Mouse (Mus musculus) thymus, adult 2 months (tissue): Measurements from ENCODE around the gene Itgam. TPM values are rescaled to one million over a fixed set of nuclear protein-coding genes. Genes with fewer than 3 reads are reported as not detected.

Experiments
- DNase-seq: peaks from one replicate; pipeline ENCODE4 v3.0.0; 2021
- H3K27ac ChIP-seq: fragments of 200-500 bp; 2 replicates; pipeline ENCODE4 v1.5.1; 2012; ENCODE audit warnings: low read length, control low read depth; ENCODE audit not compliant: control insufficient read depth, insufficient read depth
- H3K27me3 ChIP-seq: fragments of 200-500 bp; 2 replicates; pipeline ENCODE4 v1.6.1; 2012; ENCODE audit warnings: mild to moderate bottlenecking, low read length, moderate library complexity, mixed read lengths; ENCODE audit not compliant: control insufficient read depth, insufficient read depth
- H3K36me3 ChIP-seq: fragments of 200-500 bp; 2 replicates; pipeline ENCODE4 v1.6.1; 2012; ENCODE audit warnings: mild to moderate bottlenecking, low read length, moderate library complexity; ENCODE audit not compliant: control insufficient read depth, insufficient read depth
- H3K4me1 ChIP-seq: fragments of 200-500 bp; replicated peaks from 2 replicates; pipeline ENCODE4 v1.6.1; 2012; ENCODE audit warnings: low read length; ENCODE audit not compliant: control insufficient read depth, insufficient read depth
- H3K4me3 ChIP-seq: fragments of 200-500 bp; 2 replicates; pipeline ENCODE4 v1.5.1; 2012; ENCODE audit warnings: mild to moderate bottlenecking, low read length, control low read depth, moderate library complexity; ENCODE audit not compliant: control insufficient read depth, insufficient read depth
- CTCF ChIP-seq: fragments of 200-500 bp; IDR thresholded peaks from 2 replicates; pipeline ENCODE4 v1.5.1; 2012; ENCODE audit warnings: mild to moderate bottlenecking, control low read depth, low read length, moderate library complexity, borderline replicate concordance; ENCODE audit not compliant: control insufficient read depth, poor library complexity, insufficient read depth; ENCODE audit errors: extremely low read depth
- POLR2A ChIP-seq: fragments of 200-500 bp; IDR thresholded peaks from 2 replicates; pipeline ENCODE4 v1.6.1; 2012; ENCODE audit warnings: mild to moderate bottlenecking, low read length, control low read depth, moderate library complexity; ENCODE audit not compliant: control insufficient read depth, poor library complexity, insufficient read depth; ENCODE audit errors: extremely low read depth
- WGBS: fragments of 180-500 bp; shearing (Covaris S2); methylation state at CpG from one replicate; pipeline ENCODE4 v1.1.7; 2018; 5-methylcytosine and 5-hydroxymethylcytosine counted together
- polyA plus RNA-seq: library from polyadenylated mRNA; depleted of rRNA; stranded (reverse); fragments of >200 nt; gene quantifications from 2 replicates; pipeline ENCODE4 v1.2.3, GENCODE M21; 2012

The Itgam gene
- polyA plus RNA-seq, 1 experiment, result 7.9 TPM

- no peak for DNase-seq
- H3K36me3 ChIP-seq, result no peaks in the 10 kb centered on the region
These were observed 9.4 kb upstream of the Itgam start for GRCm38 (mm10) chr7:128053061-128053460.

GRCm38 (mm10) chr7:128056917-128057444, 5.5 kb upstream of the Itgam start:
- DNase-seq, result no peak
- Histone ChIP-seq H3K4me1 (peaks cover 36% of the 10 kb centered on the region), H3K4me3 (no peak overlapping the region), H3K27me3 (no peaks in the 10 kb centered on the region), H3K27ac (no peak overlapping the region), H3K36me3 (no peaks in the 10 kb centered on the region)
- TF ChIP-seq CTCF, result no peak
- TF ChIP-seq POLR2A, result no peak
- 71% methylated on average over 3 of the region's 3 CpGs for WGBS

More at GRCm38 (mm10) chr7:128053061-128053460, 9.4 kb upstream of the Itgam start:
- no peak for TF ChIP-seq CTCF
- no peak for TF ChIP-seq POLR2A
- Histone ChIP-seq H3K27me3 (no peaks in the 10 kb centered on the region), H3K4me3 (no peak overlapping the region), H3K4me1 (peaks cover 41% of the 10 kb centered on the region), H3K27ac (no peak overlapping the region)
- WGBS, result 58% methylated on average over 5 of the region's 5 CpGs

- Histone ChIP-seq H3K27me3 (no peaks in the 10 kb centered on the region), H3K4me1 (peaks cover 41% of the 10 kb centered on the region), H3K4me3 (no peak overlapping the region), H3K36me3 (no peaks in the 10 kb centered on the region), H3K27ac (no peak overlapping the region)
- DNase-seq, result no peak
- WGBS, result 86% methylated on average over 8 of the region's 8 CpGs
- no peak for TF ChIP-seq POLR2A
- no peak for TF ChIP-seq CTCF
These were observed 4.6 kb upstream of the Itgam start for GRCm38 (mm10) chr7:128057860-128058259.

- H3K4me1 ChIP-seq, result peaks cover 41% of the 10 kb centered on the region
- H3K36me3 ChIP-seq, result no peaks in the 10 kb centered on the region
- H3K27ac ChIP-seq, result peak overlapping the region; percentile 60; the same call in 1 of the 2 replicates
- no peak overlapping the region for H3K4me3 ChIP-seq
- 3% methylated on average over 7 of the region's 7 CpGs for WGBS
- TF ChIP-seq POLR2A (0 out of 2 replicates have a peak, but pooled peaks have one; percentile 27), CTCF (0 out of 2 replicates have a peak, but pooled peaks have one; percentile 25)
- H3K27me3 ChIP-seq, result no peaks in the 10 kb centered on the region
- DNase-seq, result peak; percentile 78
These were observed 3.9 kb upstream of the Itgam start for GRCm38 (mm10) chr7:128058576-128058975.

- peaks cover 41% of the 10 kb centered on the region for H3K4me1 ChIP-seq
- no peak overlapping the region for H3K4me3 ChIP-seq
- no peak for TF ChIP-seq POLR2A
- no peak for TF ChIP-seq CTCF
- no peaks in the 10 kb centered on the region for H3K36me3 ChIP-seq
- WGBS, result 33% methylated on average over 4 of the region's 4 CpGs
- H3K27ac ChIP-seq, result peak overlapping the region; percentile 48
- H3K27me3 ChIP-seq, result no peaks in the 10 kb centered on the region
- DNase-seq, result no peak
These were observed 3.3 kb upstream of the Itgam start for GRCm38 (mm10) chr7:128059091-128059490.

- Histone ChIP-seq H3K4me1 (peaks cover 26% of the 10 kb centered on the region), H3K4me3 (no peak overlapping the region), H3K27ac (no peak overlapping the region), H3K36me3 (no peaks in the 10 kb centered on the region), H3K27me3 (no peaks in the 10 kb centered on the region)
- WGBS, result 85% methylated on average over 6 of the region's 6 CpGs
- no peak for DNase-seq
- no peak for TF ChIP-seq POLR2A
- no peak for TF ChIP-seq CTCF
These were observed 856 bp downstream of the Itgam start for GRCm38 (mm10) chr7:128063211-128063781.

- no peak overlapping the region for H3K4me3 ChIP-seq
- H3K27ac ChIP-seq, result no peak overlapping the region
- no peak for DNase-seq
- H3K27me3 ChIP-seq, result no peaks in the 10 kb centered on the region
- TF ChIP-seq CTCF (no peak), POLR2A (no peak)
- no peaks in the 10 kb centered on the region for H3K36me3 ChIP-seq
- 58% methylated on average over 5 of the region's 5 CpGs for WGBS
- peaks cover 23% of the 10 kb centered on the region for H3K4me1 ChIP-seq
These were observed 3.1 kb downstream of the Itgam start for GRCm38 (mm10) chr7:128065547-128065946.
